Mouse (Mus musculus) forebrain, embryonic 13.5 days (tissue): ENCODE measurements around the gene Gnpat. TPM values are rescaled to one million over a fixed set of nuclear protein-coding genes. Genes with fewer than 3 reads are reported as not detected.

Source experiments
- ATAC-seq: fragments of 200-750 bp; cut with Nextera tagmentation; 2 replicates; pipeline ENCODE4 v1.8.0; 2017
- H3K27ac ChIP-seq: fragments of 300-500 bp; sonication (generic); 2 replicates; pipeline ENCODE4 v1.5.1; 2015; ENCODE audit warnings: inconsistent platforms, mild to moderate bottlenecking, moderate library complexity
- H3K27me3 ChIP-seq: fragments of 300-500 bp; sonication (generic); 2 replicates; pipeline ENCODE4 v1.6.1; 2015; ENCODE audit warnings: mild to moderate bottlenecking, inconsistent platforms
- H3K36me3 ChIP-seq: fragments of 300-500 bp; sonication (generic); 2 replicates; pipeline ENCODE4 v1.6.1; 2015; ENCODE audit warnings: mild to moderate bottlenecking, inconsistent platforms; ENCODE audit not compliant: poor library complexity, severe bottlenecking
- H3K4me1 ChIP-seq: fragments of 300-500 bp; sonication (generic); 2 replicates; pipeline ENCODE4 v1.6.1; 2015; ENCODE audit warnings: inconsistent platforms
- H3K4me2 ChIP-seq: fragments of 300-500 bp; sonication (generic); 2 replicates; pipeline ENCODE4 v1.6.1; 2015; ENCODE audit warnings: inconsistent platforms, mild to moderate bottlenecking, moderate library complexity
- H3K4me3 ChIP-seq: fragments of 300-500 bp; sonication (generic); 2 replicates; pipeline ENCODE4 v1.5.1; 2015; ENCODE audit warnings: mild to moderate bottlenecking, inconsistent platforms
- H3K9ac ChIP-seq: fragments of 300-500 bp; sonication (generic); 2 replicates; pipeline ENCODE4 v1.6.1; 2015; ENCODE audit warnings: mild to moderate bottlenecking, inconsistent platforms
- H3K9me3 ChIP-seq: fragments of 300-500 bp; sonication (generic); replicated peaks from 2 replicates; pipeline ENCODE4 v1.6.1; 2016; ENCODE audit warnings: inconsistent platforms
- WGBS: fragments of 180-500 bp; shearing (Covaris S2); methylation state at CpG from one replicate; pipeline ENCODE4 v1.1.7; 2015; 5-methylcytosine and 5-hydroxymethylcytosine counted together
- polyA plus RNA-seq: library from polyadenylated mRNA; unstranded; fragments of >200 nt; fragmentation: Nextera tagmentation; extraction: Ambion mirVana; gene quantifications from 2 replicates; pipeline ENCODE4 v1.2.1, GENCODE M21; 2015

Gene Gnpat
- polyA plus RNA-seq, 1 experiment from 2014 or later, result 100 TPM

- ATAC-seq, result no peak
- H3K27ac ChIP-seq, result no peak overlapping the region
Measured at GRCm38 (mm10) chr8:124853511-124853910, 9.3 kb upstream of the Gnpat start.

DNA sequence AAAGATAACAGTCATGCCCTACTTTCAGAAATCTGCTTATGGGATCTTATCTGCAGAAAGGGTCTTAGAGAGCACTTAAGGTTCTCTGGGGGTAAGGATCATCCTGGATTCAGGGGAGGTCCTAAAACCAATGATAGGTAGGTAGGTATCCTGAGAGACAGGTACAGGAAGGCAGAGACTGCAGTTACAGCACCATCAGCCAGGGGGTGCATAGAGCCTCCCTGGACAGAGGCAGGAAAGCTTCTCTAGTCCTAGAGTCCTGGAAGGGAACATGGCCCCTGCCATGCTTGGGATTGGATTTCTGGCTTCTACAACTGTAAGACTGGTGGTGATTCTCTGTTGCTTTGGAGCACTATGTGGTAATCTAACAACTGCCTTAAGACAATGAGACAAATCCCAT lies 3.4 kb upstream of the Gnpat start:
- Histone ChIP-seq H3K4me1 (peaks cover 18% of the 10 kb centered on the region), H3K27me3 (no peaks in the 10 kb centered on the region), H3K36me3 (peaks cover 65% of the 10 kb centered on the region), H3K4me2 (no peak overlapping the region), H3K9me3 (peaks cover 8% of the 10 kb centered on the region; the same call in 1 of the 2 replicates), H3K27ac (no peak overlapping the region), H3K4me3 (no peak overlapping the region), H3K9ac (no peak overlapping the region)
- ATAC-seq, result no peak

More at GRCm38 (mm10) chr8:124853511-124853910, 9.3 kb upstream of the Gnpat start:
- H3K9ac ChIP-seq, result no peak overlapping the region
- H3K9me3 ChIP-seq, result peaks cover 16% of the 10 kb centered on the region
- H3K4me2 ChIP-seq, result no peak overlapping the region
- H3K36me3 ChIP-seq, result peaks cover 63% of the 10 kb centered on the region
- no peaks in the 10 kb centered on the region for H3K27me3 ChIP-seq
- H3K4me3 ChIP-seq, result no peak overlapping the region
- no peaks in the 10 kb centered on the region for H3K4me1 ChIP-seq
- 100% methylated on average over 1 of the region's 1 CpGs for WGBS

- H3K9ac ChIP-seq, result no peak overlapping the region
- H3K27me3 ChIP-seq, result no peaks in the 10 kb centered on the region
- peaks cover 4% of the 10 kb centered on the region; the same call in 1 of the 2 replicates for H3K9me3 ChIP-seq
- WGBS, result 94% methylated on average over 3 of the region's 3 CpGs
- no peak overlapping the region for H3K4me2 ChIP-seq
- H3K4me3 ChIP-seq, result no peak overlapping the region
- H3K4me1 ChIP-seq, result peaks cover 22% of the 10 kb centered on the region
- no peak for ATAC-seq
- peaks cover 58% of the 10 kb centered on the region for H3K36me3 ChIP-seq
- H3K27ac ChIP-seq, result no peak overlapping the region
Measured at GRCm38 (mm10) chr8:124860188-124860587, 2.6 kb upstream of the Gnpat start.

DNA sequence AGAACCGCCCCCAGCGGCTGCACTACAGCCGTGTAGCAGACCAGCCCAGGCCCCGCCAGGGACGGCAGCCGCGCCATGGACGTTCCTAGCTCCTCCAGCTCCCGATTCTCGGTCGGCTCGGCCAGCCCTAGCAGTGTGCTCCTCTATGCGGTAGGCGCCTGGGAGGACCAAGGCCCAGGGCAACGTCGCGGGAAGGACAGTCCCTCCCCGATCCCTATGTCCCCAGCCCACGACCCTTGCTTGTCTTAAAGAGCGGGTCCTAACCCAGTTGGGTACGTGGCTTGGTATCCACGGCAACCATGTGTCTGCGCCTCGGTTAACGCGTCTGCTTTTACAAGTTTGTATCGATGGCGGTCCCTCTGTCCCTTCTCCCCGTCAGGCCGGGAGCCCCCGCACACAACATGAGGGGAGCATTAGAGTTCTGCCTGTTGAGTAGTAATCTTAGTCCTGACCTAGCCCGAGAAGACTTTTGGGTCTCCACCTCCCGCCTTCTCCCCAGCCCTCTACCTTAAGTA lies 387 bp downstream of the Gnpat start:
- Histone ChIP-seq H3K4me3 (peak overlapping the region; percentile 97), H3K36me3 (peaks cover 38% of the 10 kb centered on the region), H3K4me2 (peak overlapping the region; percentile 84), H3K4me1 (peaks cover 22% of the 10 kb centered on the region), H3K9ac (peak overlapping the region; percentile 96), H3K27ac (peak overlapping the region; percentile 88), H3K9me3 (no peaks in the 10 kb centered on the region), H3K27me3 (no peaks in the 10 kb centered on the region)
- WGBS, result 0% methylated on average over 31 of the region's 33 CpGs
- ATAC-seq, result peak; percentile 91

DNA sequence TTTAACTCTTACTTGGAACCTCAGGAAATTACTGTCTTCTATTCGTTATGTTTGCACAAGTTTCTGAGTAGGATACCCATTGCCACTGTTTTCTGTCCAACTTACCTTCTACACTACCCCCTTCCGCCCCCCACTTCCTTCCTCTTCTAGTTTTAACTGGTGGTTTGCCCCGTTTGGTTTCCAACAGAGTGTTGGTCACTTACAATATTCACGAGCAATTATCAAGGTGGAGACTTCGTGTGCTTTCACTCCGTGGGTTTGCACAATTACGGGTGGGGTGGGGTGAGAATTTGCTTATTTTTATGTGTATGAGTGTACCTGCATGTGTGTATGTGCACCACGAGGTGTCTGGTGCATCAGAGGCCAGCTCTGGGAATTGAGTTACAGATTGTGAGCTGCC lies 896 bp downstream of the Gnpat start:
- Histone ChIP-seq H3K9ac (peak overlapping the region; percentile 96), H3K4me3 (peak overlapping the region; percentile 97), H3K4me1 (peaks cover 22% of the 10 kb centered on the region), H3K4me2 (peak overlapping the region; percentile 84), H3K36me3 (peaks cover 33% of the 10 kb centered on the region), H3K27ac (no peak overlapping the region), H3K27me3 (no peaks in the 10 kb centered on the region), H3K9me3 (no peaks in the 10 kb centered on the region)
- ATAC-seq, result no peak
- WGBS, result 21% methylated on average over 8 of the region's 8 CpGs

GRCm38 (mm10) chr8:124866669-124867068 lies 3.8 kb downstream of the Gnpat start:
- 87% methylated on average over 3 of the region's 3 CpGs for WGBS
- no peak overlapping the region for H3K27ac ChIP-seq
- H3K36me3 ChIP-seq, result peaks cover 22% of the 10 kb centered on the region
- no peaks in the 10 kb centered on the region for H3K27me3 ChIP-seq
- H3K4me3 ChIP-seq, result no peak overlapping the region
- H3K9ac ChIP-seq, result no peak overlapping the region
- no peak overlapping the region for H3K4me2 ChIP-seq
- no peak for ATAC-seq
- H3K9me3 ChIP-seq, result no peaks in the 10 kb centered on the region
- peaks cover 19% of the 10 kb centered on the region for H3K4me1 ChIP-seq

- ATAC-seq, result no peak
- WGBS, result 91% methylated on average over 2 of the region's 2 CpGs
- Histone ChIP-seq H3K9me3 (no peaks in the 10 kb centered on the region), H3K4me2 (no peak overlapping the region), H3K4me3 (no peak overlapping the region), H3K36me3 (peaks cover 27% of the 10 kb centered on the region), H3K27ac (no peak overlapping the region), H3K4me1 (peaks cover 15% of the 10 kb centered on the region), H3K27me3 (no peaks in the 10 kb centered on the region), H3K9ac (no peak overlapping the region)
Measured at GRCm38 (mm10) chr8:124867126-124867525, 4.3 kb downstream of the Gnpat start.

DNA sequence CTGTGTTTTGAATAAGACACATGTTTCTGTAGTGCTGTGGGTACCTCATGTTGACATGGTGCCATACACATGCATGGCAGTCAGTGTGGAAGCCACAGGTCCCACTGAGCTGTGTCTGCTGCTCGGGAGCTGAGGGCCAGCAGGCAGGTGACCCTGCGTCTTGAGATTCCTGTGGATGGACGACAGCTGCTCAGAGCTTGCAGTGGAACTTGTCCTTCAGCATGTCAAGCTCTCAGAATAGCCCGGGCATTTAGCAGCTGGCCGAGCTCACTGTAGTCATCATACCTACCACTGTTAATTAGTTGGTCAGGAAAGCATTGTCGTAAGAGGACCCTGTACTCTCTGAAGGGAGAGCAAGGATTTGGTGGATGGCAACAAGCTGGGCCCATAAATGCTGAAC lies 6.9 kb downstream of the Gnpat start:
- no peak overlapping the region for H3K27ac ChIP-seq
- no peaks in the 10 kb centered on the region for H3K27me3 ChIP-seq
- H3K9me3 ChIP-seq, result no peaks in the 10 kb centered on the region
- H3K4me2 ChIP-seq, result no peak overlapping the region
- 0 out of 2 replicates have a peak, but pooled peaks cover 2% of the 10 kb centered on the region for H3K4me1 ChIP-seq
- H3K4me3 ChIP-seq, result no peak overlapping the region
- WGBS, result 85% methylated on average over 6 of the region's 6 CpGs
- H3K36me3 ChIP-seq, result peaks cover 52% of the 10 kb centered on the region
- no peak overlapping the region for H3K9ac ChIP-seq
- ATAC-seq, result no peak

- ATAC-seq, result no peak
- 91% methylated on average over 7 of the region's 7 CpGs for WGBS
- H3K4me2 ChIP-seq, result no peak overlapping the region
- no peak overlapping the region for H3K27ac ChIP-seq
- no peaks in the 10 kb centered on the region for H3K4me1 ChIP-seq
- no peaks in the 10 kb centered on the region for H3K9me3 ChIP-seq
- H3K9ac ChIP-seq, result no peak overlapping the region
- peaks cover 65% of the 10 kb centered on the region for H3K36me3 ChIP-seq
- H3K4me3 ChIP-seq, result no peak overlapping the region
- no peaks in the 10 kb centered on the region for H3K27me3 ChIP-seq
Measured at GRCm38 (mm10) chr8:124871474-124871873, 8.6 kb downstream of the Gnpat start.

DNA sequence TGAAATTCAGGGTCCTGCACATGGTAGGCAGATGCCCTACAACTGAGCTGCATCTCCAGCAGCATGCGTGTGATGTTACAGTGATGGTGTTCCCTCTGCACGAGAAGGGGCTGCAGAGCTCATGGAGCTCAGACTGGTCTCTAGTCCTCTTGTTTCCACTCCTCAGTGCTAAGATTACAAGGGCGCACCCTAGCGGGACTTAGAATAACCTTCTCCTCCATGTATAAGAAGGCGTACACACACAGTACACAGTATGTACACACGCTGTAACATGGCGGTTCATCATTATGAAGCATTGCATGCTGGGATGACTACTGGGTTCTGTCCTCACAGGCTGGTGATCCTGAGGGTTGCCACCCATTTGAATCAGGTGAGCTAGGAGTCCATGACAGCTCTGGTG lies 9.2 kb downstream of the Gnpat start:
- H3K27ac ChIP-seq, result no peak overlapping the region
- H3K4me3 ChIP-seq, result no peak overlapping the region
- no peaks in the 10 kb centered on the region for H3K27me3 ChIP-seq
- H3K9me3 ChIP-seq, result no peaks in the 10 kb centered on the region
- H3K4me1 ChIP-seq, result no peaks in the 10 kb centered on the region
- peaks cover 71% of the 10 kb centered on the region for H3K36me3 ChIP-seq
- H3K9ac ChIP-seq, result no peak overlapping the region
- H3K4me2 ChIP-seq, result no peak overlapping the region
- 92% methylated on average over 7 of the region's 7 CpGs for WGBS
- ATAC-seq, result no peak

DNA sequence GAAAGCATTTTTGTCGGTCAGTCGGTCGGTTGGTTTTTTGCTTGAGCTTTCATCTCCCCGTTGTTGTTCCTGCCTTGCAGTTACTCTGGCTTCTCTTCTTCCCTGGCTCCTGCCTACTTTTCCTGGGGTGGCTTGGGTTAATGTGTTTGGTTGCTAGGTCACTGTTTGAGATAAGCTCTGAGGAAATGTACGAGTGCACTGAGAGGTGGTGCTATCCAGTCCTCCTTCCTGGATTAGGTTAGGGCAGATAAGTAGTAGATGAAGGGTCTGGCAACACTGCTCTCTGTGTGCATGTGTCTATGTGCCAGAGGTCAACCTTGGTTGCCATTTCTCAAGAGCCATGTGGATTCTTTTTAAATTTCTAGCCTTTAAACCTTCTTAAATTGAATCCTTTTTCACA lies 9.9 kb downstream of the Gnpat start:
- Histone ChIP-seq H3K4me2 (no peak overlapping the region), H3K36me3 (peaks cover 71% of the 10 kb centered on the region), H3K4me1 (no peaks in the 10 kb centered on the region), H3K9me3 (no peaks in the 10 kb centered on the region), H3K9ac (no peak overlapping the region), H3K4me3 (no peak overlapping the region), H3K27ac (no peak overlapping the region), H3K27me3 (no peaks in the 10 kb centered on the region)
- ATAC-seq, result no peak
- 94% methylated on average over 5 of the region's 5 CpGs for WGBS

GRCm38 (mm10) chr8:124878141-124878540 lies 15.3 kb downstream of the Gnpat start:
- no peak overlapping the region for H3K9ac ChIP-seq
- no peak overlapping the region for H3K27ac ChIP-seq
- no peak overlapping the region for H3K4me2 ChIP-seq
- H3K36me3 ChIP-seq, result peaks cover 97% of the 10 kb centered on the region
- H3K27me3 ChIP-seq, result no peaks in the 10 kb centered on the region
- WGBS, result 95% methylated on average over 5 of the region's 5 CpGs
- H3K4me3 ChIP-seq, result no peak overlapping the region
- no peak for ATAC-seq
- no peaks in the 10 kb centered on the region for H3K9me3 ChIP-seq
- no peaks in the 10 kb centered on the region for H3K4me1 ChIP-seq

DNA sequence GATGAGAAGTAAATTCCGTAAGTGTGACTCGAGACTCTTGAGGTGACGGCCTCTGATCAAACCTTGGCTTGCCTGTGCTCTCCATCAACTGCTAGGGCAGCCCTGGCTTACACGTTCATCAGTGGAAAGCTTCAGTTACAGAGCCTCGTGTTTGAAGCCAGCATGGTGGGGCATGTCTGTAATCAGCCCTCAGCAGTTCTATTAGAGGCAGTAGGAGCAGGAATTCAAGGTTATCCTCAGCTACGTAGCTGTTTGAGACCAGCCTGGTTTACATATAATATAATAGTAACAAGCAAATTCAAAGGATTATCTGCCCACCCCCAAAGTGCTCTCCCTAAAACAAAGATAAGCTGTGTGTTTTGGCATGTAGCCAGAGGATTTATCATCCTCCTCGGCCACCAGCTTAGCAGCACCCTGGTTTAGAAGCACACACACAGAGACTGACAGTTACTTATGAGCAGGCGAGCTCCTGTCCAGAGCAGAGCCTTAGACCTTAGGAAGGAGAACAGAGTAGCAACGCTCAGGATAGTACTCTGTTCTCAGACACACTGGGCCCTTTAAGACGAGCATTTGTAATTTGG lies 16.2 kb downstream of the Gnpat start:
- 87% methylated on average over 10 of the region's 10 CpGs for WGBS
- H3K4me1 ChIP-seq, result no peaks in the 10 kb centered on the region
- H3K27me3 ChIP-seq, result no peaks in the 10 kb centered on the region
- no peak overlapping the region for H3K4me3 ChIP-seq
- peaks cover 97% of the 10 kb centered on the region for H3K36me3 ChIP-seq
- no peak overlapping the region for H3K9ac ChIP-seq
- H3K4me2 ChIP-seq, result no peak overlapping the region
- ATAC-seq, result no peak
- no peaks in the 10 kb centered on the region for H3K9me3 ChIP-seq
- no peak overlapping the region for H3K27ac ChIP-seq
